Mouse (Mus musculus) B cell, adult (primary cell): ENCODE data around the gene Tmco1. TPM values are rescaled to one million over a fixed set of nuclear protein-coding genes. Genes with fewer than 3 reads are reported as not detected.

ENCODE experiments used
- total RNA-seq: library from RNA; stranded (reverse); gene quantifications from 4 replicates; pipeline ENCODE4 v1.2.4, GENCODE M21; 2023; ENCODE audit not compliant: inconsistent age

Tmco1 gene
- 30.1 to 35.5 TPM (median 31.1 TPM) in 4 replicates for total RNA-seq

GRCm38 (mm10) chr1:167308261-167309054, at the start of gene Tmco1:
Gene Tmco1, plus strand, starts transcription at chr1:167308378.

GRCm38 (mm10) chr1:167285320-167285355, 23.0 kb upstream of the Tmco1 start, which contains the start of gene Uck2:
Gene Uck2, minus strand, starts transcription at chr1:167285320.

GRCm38 (mm10) chr1:167349815-167350596, 41.8 kb downstream of the Tmco1 start, which contains the start of gene Aldh9a1:
Gene Aldh9a1, plus strand, starts transcription at chr1:167349991.

Other genes with a start within 250 kb of the Tmco1 start
- 14.2 to 17.1 TPM (median 14.5 TPM) in 4 replicates for gene Uck2, start 23.1 kb upstream of the Tmco1 start, total RNA-seq
- gene Aldh9a1, start 41.6 kb downstream of the Tmco1 start, total RNA-seq: 34.1 to 45.1 TPM (median 34.5 TPM) in 4 replicates
- gene Mgst3, start 85.5 kb downstream of the Tmco1 start, total RNA-seq: 3.1 to 5.1 TPM (median 3.4 TPM) in 4 replicates
- not detected in 4 replicates for gene Lrrc52, start 158.4 kb downstream of the Tmco1 start, total RNA-seq